Comparison of ENCODE assay signal across 21 mouse cellular contexts in the genomic region with DNA sequence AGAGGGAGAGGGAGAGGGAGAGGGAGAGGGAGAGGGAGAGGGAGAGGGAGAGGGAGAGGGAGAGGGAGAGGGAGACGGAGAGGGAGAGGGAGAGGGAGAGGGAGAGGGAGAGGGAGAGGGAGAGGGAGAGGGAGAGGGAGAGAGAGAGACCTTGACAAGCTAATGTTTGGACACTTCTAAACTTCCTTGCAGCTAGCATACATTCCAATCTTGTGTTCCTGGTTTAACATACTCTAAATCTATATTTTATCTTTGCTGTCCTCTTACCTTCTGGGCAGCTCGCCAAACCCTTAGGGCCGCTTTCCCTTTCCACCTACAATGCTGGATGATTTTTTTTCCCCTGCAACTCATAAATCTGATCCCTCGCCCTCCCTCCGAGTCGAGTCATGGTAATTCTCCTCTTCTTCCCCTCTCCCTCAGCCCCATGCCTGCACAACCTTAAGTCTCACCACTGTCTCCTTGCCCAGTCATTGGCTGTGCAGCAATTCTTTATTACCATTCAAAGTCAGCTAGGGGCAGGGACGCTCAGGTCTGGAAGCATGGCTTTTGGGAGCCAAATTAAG.
A peak's percentile ranks its signal among the peaks of the same experiment; 100 is the strongest.
DNase-seq lines count a peak whose midpoint lies in the region; ATAC-seq lines count a peak whose summit lies in the region.
"Had no signal": no experiment of that assay in that cellular context is flagged by ENCODE, and none has a peak within 500 bp of the region (broad histone marks: within the 10 kb centered on the region; RNA-seq: fewer than 3 reads in every experiment).

No protein-coding gene starts in this region.

- H3K9me3 ChIP-seq in limb, embryonic 11.5 days (ENCODE audit: control insufficient read depth, low read length) = no peaks in the 10 kb centered on the region
- H3K9me3 ChIP-seq in limb, embryonic 10.5 days (replicated peaks) = no peaks in the 10 kb centered on the region
- H3K9me3 ChIP-seq in limb, embryonic 12.5 days = no peaks in the 10 kb centered on the region
- H3K9me3 ChIP-seq in midbrain, embryonic 13.5 days = no peaks in the 10 kb centered on the region
- H3K9me3 ChIP-seq: embryonic facial prominence, embryonic 15.5 days; hindbrain, embryonic 15.5 days; liver, embryonic 13.5 days; neural tube, embryonic 12.5 days had no signal

- no peak overlapping the region for H3K9ac ChIP-seq in limb, embryonic 11.5 days (ENCODE audit: low read length)
- no peak overlapping the region for H3K9ac ChIP-seq in limb, embryonic 12.5 days (replicated peaks)
- H3K9ac ChIP-seq in midbrain, embryonic 13.5 days (replicated peaks) = no peak overlapping the region
- H3K9ac ChIP-seq: embryonic facial prominence, embryonic 15.5 days; hindbrain, embryonic 15.5 days; liver, embryonic 13.5 days; neural tube, embryonic 12.5 days had no signal

- DNase-seq in embryo, embryonic 11 days = peak; percentile 14
- no peak for DNase-seq in embryo, embryonic 9.5 days (ENCODE audit: extremely low spot score)
- peak; percentile 24 for DNase-seq in limb, embryonic 11.5 days (ENCODE audit: low spot score)
- no peak for DNase-seq in limb, embryonic 10.5 days (ENCODE audit: low spot score)
- peak; percentile 59 for DNase-seq in NIH3T3 (ENCODE audit: low read depth)
- DNase-seq: adrenal gland, adult 8-10 months; cerebellum, adult 9-10 months; heart, postnatal 14 days; liver, embryonic 13.5 days; lung, postnatal 36 days; right cerebral cortex, postnatal 14 days; thymus, postnatal 25 days had no signal

- ATAC-seq in limb, embryonic 11.5 days (ENCODE audit: insufficient number of reproducible peaks, low FRiP score, low TSS enrichment, low read depth) = no peak
- ATAC-seq in limb, embryonic 12.5 days (ENCODE audit: insufficient number of reproducible peaks, insufficient read depth, low FRiP score, low TSS enrichment, low read depth) = peak; percentile 75
- ATAC-seq in erythroblast, adult 5-6 weeks (replicated peaks; ENCODE audit: low FRiP score, poor library complexity, severe bottlenecking) = no peak
- no peak for ATAC-seq in midbrain, embryonic 13.5 days
- ATAC-seq: forebrain, embryonic 14.5 days; midbrain, embryonic 16.5 days had no signal

- no peaks in the 10 kb centered on the region for H3K4me1 ChIP-seq in limb, embryonic 11.5 days (ENCODE audit: control insufficient read depth, insufficient read depth, low read length)
- no peaks in the 10 kb centered on the region for H3K4me1 ChIP-seq in limb, embryonic 10.5 days
- 0 out of 2 replicates have a peak, but pooled peaks cover 3% of the 10 kb centered on the region for H3K4me1 ChIP-seq in limb, embryonic 12.5 days (replicated peaks)
- H3K4me1 ChIP-seq in midbrain, embryonic 13.5 days (replicated peaks) = no peaks in the 10 kb centered on the region
- H3K4me1 ChIP-seq: embryonic facial prominence, embryonic 15.5 days; hindbrain, embryonic 15.5 days; liver, embryonic 13.5 days; neural tube, embryonic 12.5 days had no signal

- no peak overlapping the region for H3K27ac ChIP-seq in limb, embryonic 11.5 days (replicated peaks; ENCODE audit: low read depth, low read length)
- H3K27ac ChIP-seq in limb, embryonic 10.5 days = no peak overlapping the region
- H3K27ac ChIP-seq in limb, embryonic 12.5 days = no peak overlapping the region
- H3K27ac ChIP-seq in midbrain, embryonic 13.5 days = no peak overlapping the region
- H3K27ac ChIP-seq: embryonic facial prominence, embryonic 15.5 days; hindbrain, embryonic 15.5 days; left cerebral cortex, adult 2 months; liver, embryonic 13.5 days; neural tube, embryonic 12.5 days had no signal

- no peaks in the 10 kb centered on the region for H3K27me3 ChIP-seq in limb, embryonic 11.5 days (ENCODE audit: control insufficient read depth, insufficient read depth, low read length)
- H3K27me3 ChIP-seq in limb, embryonic 10.5 days (ENCODE audit: low read depth, poor library complexity, severe bottlenecking) = no peaks in the 10 kb centered on the region
- no peaks in the 10 kb centered on the region for H3K27me3 ChIP-seq in limb, embryonic 12.5 days
- no peaks in the 10 kb centered on the region for H3K27me3 ChIP-seq in midbrain, embryonic 13.5 days
- H3K27me3 ChIP-seq: embryonic facial prominence, embryonic 15.5 days; hindbrain, embryonic 15.5 days; liver, embryonic 13.5 days; neural tube, embryonic 12.5 days had no signal

- no peak overlapping the region for H3K4me3 ChIP-seq in limb, embryonic 11.5 days (ENCODE audit: low read depth, low read length)
- H3K4me3 ChIP-seq in limb, embryonic 10.5 days = no peak overlapping the region
- no peak overlapping the region for H3K4me3 ChIP-seq in limb, embryonic 12.5 days (replicated peaks)
- no peak overlapping the region for H3K4me3 ChIP-seq in midbrain, embryonic 13.5 days (replicated peaks)
- H3K4me3 ChIP-seq: embryonic facial prominence, embryonic 15.5 days; hindbrain, embryonic 15.5 days; left cerebral cortex, adult 2 months; liver, embryonic 13.5 days; neural tube, embryonic 12.5 days had no signal

- 57% methylated on average over 6 of the region's 7 CpGs for WGBS in limb, embryonic 11.5 days
- WGBS in limb, embryonic 10.5 days = 63% methylated on average over 6 of the region's 7 CpGs
- 44% methylated on average over 6 of the region's 7 CpGs for WGBS in limb, embryonic 12.5 days
- 86% methylated on average over 6 of the region's 7 CpGs for whole genome bisulfite sequencing in midbrain, embryonic 13.5 days

- H3K4me2 ChIP-seq in limb, embryonic 11.5 days (ENCODE audit: low read depth, severe bottlenecking) = no peak overlapping the region
- no peak overlapping the region for H3K4me2 ChIP-seq in limb, embryonic 12.5 days
- H3K4me2 ChIP-seq in midbrain, embryonic 13.5 days (replicated peaks) = no peak overlapping the region
- H3K4me2 ChIP-seq: embryonic facial prominence, embryonic 15.5 days; hindbrain, embryonic 15.5 days; liver, embryonic 13.5 days; neural tube, embryonic 12.5 days had no signal

- no peaks in the 10 kb centered on the region for H3K36me3 ChIP-seq in limb, embryonic 11.5 days (ENCODE audit: control insufficient read depth, insufficient read depth, low read length)
- no peaks in the 10 kb centered on the region for H3K36me3 ChIP-seq in limb, embryonic 10.5 days
- H3K36me3 ChIP-seq in limb, embryonic 12.5 days = no peaks in the 10 kb centered on the region
- H3K36me3 ChIP-seq in midbrain, embryonic 13.5 days = no peaks in the 10 kb centered on the region
- H3K36me3 ChIP-seq: embryonic facial prominence, embryonic 15.5 days; hindbrain, embryonic 15.5 days; liver, embryonic 13.5 days; neural tube, embryonic 12.5 days had no signal

Comparison
In these comparisons a context has a peak if more than half of its experiments do, and no peak if none do; other contexts are left out.
1. DNase-seq: peak in embryo, embryonic 11 days (single experiment), limb, embryonic 11.5 days (single experiment) and NIH3T3 (single experiment); none in embryo, embryonic 9.5 days (single experiment) and limb, embryonic 10.5 days (single experiment).